In genomic region chr2:92006983-92007921, GRCm38 (mm10) we compare ENCODE assay signal across 8 mouse cellular contexts. TPM values are rescaled to one million over a fixed set of nuclear protein-coding genes. Genes with fewer than 3 reads are reported as not detected.
DNase-seq lines count a peak whose midpoint lies in the region; ATAC-seq and TF ChIP-seq lines count a peak whose summit lies in the region.

No protein-coding gene starts in this region.

- ATAC-seq in heart, embryonic 15.5 days (replicated peaks; ENCODE audit: insufficient number of reproducible peaks, insufficient read depth, low FRiP score, low read depth): peak; percentile 53
- ATAC-seq in megakaryocyte-erythroid progenitor cell, adult 5-6 weeks (replicated peaks; ENCODE audit: low FRiP score, low TSS enrichment, poor library complexity, severe bottlenecking): 0 out of 2 replicates have a peak, but pooled peaks have one; percentile 7
- ATAC-seq in stomach, embryonic 15.5 days (ENCODE audit: insufficient read depth, low FRiP score, low read depth): peak; percentile 19; the same call in 1 of the 2 replicates

- H3K27me3 ChIP-seq in heart, embryonic 15.5 days: 0 out of 2 replicates have a peak, but pooled peaks cover 6% of the 10 kb centered on the region
- H3K27me3 ChIP-seq in stomach, embryonic 15.5 days (replicated peaks): no peaks in the 10 kb centered on the region

- H3K4me2 ChIP-seq in heart, embryonic 15.5 days: peak overlapping the region; percentile 88
- H3K4me2 ChIP-seq in stomach, embryonic 15.5 days: peak overlapping the region; percentile 94

- H3K36me3 ChIP-seq in heart, embryonic 15.5 days: no peaks in the 10 kb centered on the region
- no peaks in the 10 kb centered on the region for H3K36me3 ChIP-seq in stomach, embryonic 15.5 days

- peak overlapping the region; percentile 99 for H3K27ac ChIP-seq in embryonic fibroblast, embryonic 13.5 days (ENCODE audit: insufficient read depth, low read length)
- peak overlapping the region; percentile 87 for H3K27ac ChIP-seq in heart, embryonic 15.5 days
- peak overlapping the region; percentile 95 for H3K27ac ChIP-seq in stomach, embryonic 15.5 days

- H3K4me1 ChIP-seq in embryonic fibroblast, embryonic 13.5 days (ENCODE audit: control insufficient read depth, insufficient read depth, low read length): peaks cover 34% of the 10 kb centered on the region
- H3K4me1 ChIP-seq in heart, embryonic 15.5 days (replicated peaks): peaks cover 31% of the 10 kb centered on the region
- H3K4me1 ChIP-seq in stomach, embryonic 15.5 days: peaks cover 39% of the 10 kb centered on the region

- intact Hi-C loops in left cerebral cortex, postnatal 10 days (cut with DNase I): loop anchor here (5.0 kb wide), 1 partner anchor 50 kb away; no protein-coding TSS in a partner anchor

- peak; percentile 39; the same call in 1 of the 2 replicates for TF ChIP-seq POLR2A in embryonic fibroblast, embryonic 13.5 days (IDR thresholded peaks at IDR 0.05; ENCODE audit: low read depth, low read length)

- peak overlapping the region; percentile 59 for H3K9ac ChIP-seq in heart, embryonic 15.5 days
- peak overlapping the region; percentile 20; the same call in 1 of the 2 replicates for H3K9ac ChIP-seq in stomach, embryonic 15.5 days

- WGBS in heart, embryonic 15.5 days: 1% methylated on average over 28 of the region's 28 CpGs
- 1% methylated on average over 28 of the region's 28 CpGs for WGBS in stomach, embryonic 15.5 days

- peak; percentile 61 to 67 for DNase-seq in adrenal gland, adult (ENCODE audit: inconsistent age in 2 of 2, low spot score in 1 of 2)
- no peak for DNase-seq in adrenal gland, adult 8-10 months
- DNase-seq in adrenal gland, postnatal 36 days: peak; percentile 44 to 70
- DNase-seq in left cerebral cortex, postnatal 10 days (ENCODE audit: extremely low spot score in 1 of 2, low spot score in 2 of 2): peak; percentile 56 to 85

- peak; percentile 53 for TF ChIP-seq CTCF in embryonic fibroblast, embryonic 13.5 days (IDR thresholded peaks at IDR 0.05; ENCODE audit: borderline replicate concordance, insufficient read depth, low read length)

- H3K9me3 ChIP-seq in heart, embryonic 15.5 days (replicated peaks): no peaks in the 10 kb centered on the region
- no peaks in the 10 kb centered on the region for H3K9me3 ChIP-seq in stomach, embryonic 15.5 days

- peak overlapping the region; percentile 30 for H3K4me3 ChIP-seq in embryonic fibroblast, embryonic 13.5 days (ENCODE audit: insufficient read depth, low read length)
- peak overlapping the region; percentile 58 for H3K4me3 ChIP-seq in heart, embryonic 15.5 days
- H3K4me3 ChIP-seq in stomach, embryonic 15.5 days (replicated peaks): peak overlapping the region; percentile 46

RNA-seq across cellular contexts. Expression of gene Creb3l1, which starts 17.1 kb away (rescaled TPM):
- total RNA-seq in adrenal gland, adult 8-10 months (2022): 10 to 100 TPM in 2 of 4 experiments, 1 to 10 TPM in 2; 5.2 to 22.4 (median 9.8) TPM
- 10 to 100 TPM in 1 of 2 experiments, 1 to 10 TPM in 1; 6.2 to 30.5 TPM for total RNA-seq in adrenal gland, postnatal 36 days (2021)
- 101 and 119 TPM in 2 replicates for polyA plus RNA-seq in embryonic fibroblast, embryonic 13.5 days (2011; ENCODE audit: insufficient read length, low read depth, missing spikeins)
- polyA plus RNA-seq in heart, embryonic 15.5 days (2015; fragmentation: Nextera tagmentation; extraction: Ambion mirVana): 7.5 and 11.2 TPM in 2 replicates
- 1 to 10 TPM; 7.8 to 8.6 TPM for total RNA-seq in left cerebral cortex, postnatal 10 days (2021)
- total RNA-seq in megakaryocyte-erythroid progenitor cell, adult 5-6 weeks (2014; fragmentation: Nextera tagmentation): 0.33 TPM in 1 of 2 replicates, not detected in the other
- total RNA-seq in megakaryocyte-erythroid progenitor cell, adult 5-6 weeks (2017): 0.38 TPM in 1 of 2 replicates, not detected in the other
- 20.4 and 20.6 TPM in 2 replicates for polyA plus RNA-seq in stomach, embryonic 15.5 days (2015; fragmentation: Nextera tagmentation; extraction: Ambion mirVana)

RNA-seq across cellular contexts. Expression of gene Dgkz, which starts 31.6 kb away (rescaled TPM):
- 10 to 100 TPM; 47.7 to 87.4 (median 66.3) TPM for total RNA-seq in adrenal gland, adult 8-10 months (2022)
- 10 to 100 TPM; 45.1 to 48.0 TPM for total RNA-seq in adrenal gland, postnatal 36 days (2021)
- polyA plus RNA-seq in embryonic fibroblast, embryonic 13.5 days (2011; ENCODE audit: insufficient read length, low read depth, missing spikeins): 29.3 and 40.4 TPM in 2 replicates
- 26.6 and 48.2 TPM in 2 replicates for polyA plus RNA-seq in heart, embryonic 15.5 days (2015; fragmentation: Nextera tagmentation; extraction: Ambion mirVana)
- 100 to 1,000 TPM; 251 to 255 TPM for total RNA-seq in left cerebral cortex, postnatal 10 days (2021)
- 172 and 204 TPM in 2 replicates for total RNA-seq in megakaryocyte-erythroid progenitor cell, adult 5-6 weeks (2014; fragmentation: Nextera tagmentation)
- total RNA-seq in megakaryocyte-erythroid progenitor cell, adult 5-6 weeks (2017): 44.4 and 60.2 TPM in 2 replicates
- 50.9 and 51.1 TPM in 2 replicates for polyA plus RNA-seq in stomach, embryonic 15.5 days (2015; fragmentation: Nextera tagmentation; extraction: Ambion mirVana)

Comparison
In these comparisons a context has a peak if more than half of its experiments do, and no peak if none do; other contexts are left out.
1. RNA of gene Creb3l1, which starts 17.1 kb away (total RNA-seq): 6.2 to 30.5 TPM in adrenal gland, postnatal 36 days, 5.2 to 22.4 TPM in adrenal gland, adult 8-10 months and 7.8 to 8.6 TPM in left cerebral cortex, postnatal 10 days; 0.33 to 0.38 TPM in megakaryocyte-erythroid progenitor cell, adult 5-6 weeks; every median in the first group is over 4 times any median in the second.
2. Peak in every context shown above with its lines, with median percentiles within 50 percentile points of each other: H3K27ac ChIP-seq, H3K4me3 ChIP-seq and ATAC-seq.